Mouse (Mus musculus) embryonic fibroblast, embryonic 13.5 days (primary cell): ENCODE measurements at regions not wholly inside any gene's neighbourhood (a gene's known extent, or its start where the extent isn't known, plus 50 kb on each side); places are given as distances from the start of the nearest gene placed in this dataset.

ENCODE experiments used
- CTCF ChIP-seq: IDR thresholded peaks from 2 replicates; pipeline ENCODE4 v1.5.1; 2011; ENCODE audit warnings: mild to moderate bottlenecking, control low read depth, low read length, moderate library complexity, borderline replicate concordance; ENCODE audit not compliant: insufficient read depth
- POLR2A ChIP-seq: IDR thresholded peaks from 2 replicates; pipeline ENCODE4 v1.6.1; 2011; ENCODE audit warnings: low read depth, mild to moderate bottlenecking, control low read depth, low read length, moderate library complexity

- no peak for TF ChIP-seq CTCF
- TF ChIP-seq POLR2A, result no peak
These were observed 381.6 kb downstream of the Tmem182 start for GRCm38 (mm10) chr1:41186991-41187390.
